14 mouse cellular contexts compared by ENCODE assay signal in genomic region chr19:41529169-41529568, GRCm38 (mm10). TPM values are rescaled to one million over a fixed set of nuclear protein-coding genes. Genes with fewer than 3 reads are reported as not detected.
DNase-seq lines count a peak whose midpoint lies in the region; ATAC-seq lines count a peak whose summit lies in the region.
"Had no signal": no experiment of that assay in that cellular context is flagged by ENCODE, and none has a peak within 500 bp of the region (broad histone marks: within the 10 kb centered on the region; RNA-seq: fewer than 3 reads in every experiment).

No protein-coding gene starts in this region.

- ATAC-seq in activated CD4-positive, CD25-positive, alpha-beta regulatory T cell, adult 4 months: peak; percentile 65
- 0 out of 2 replicates have a peak, but pooled peaks have one; percentile 18 for ATAC-seq in megakaryocyte, adult 5-6 weeks (ENCODE audit: poor library complexity, severe bottlenecking)
- ATAC-seq: forebrain, embryonic 16.5 days had no signal

- peak; percentile 21 for DNase-seq in CD4-positive, CD25-positive, alpha-beta regulatory T cell, adult 2 months (ENCODE audit: low read depth, low spot score)
- DNase-seq in cerebellum, adult 8-10 months: no peak
- no peak for DNase-seq in testis, postnatal 14 days (ENCODE audit: low spot score)
- no peak for DNase-seq in embryo, embryonic 10 days (ENCODE audit: low spot score)
- DNase-seq: adrenal gland, postnatal 14 days; cerebellum, adult 18-20 months; cerebellum, postnatal 10 days; gastrocnemius, postnatal 10 days; heart, adult 2 months; heart, postnatal 36 days; kidney, adult 11 months had no signal

RNA-seq across cellular contexts. Expression of gene Lcor, which starts 46.7 kb away (rescaled TPM):
- 10 to 100 TPM; 13.2 to 15.6 TPM for polyA plus RNA-seq in activated CD4-positive, CD25-positive, alpha-beta regulatory T cell, adult 4 months (2017; shearing (Covaris generic))
- total RNA-seq in megakaryocyte, adult 5-6 weeks (2015): 8.6 and 11.2 TPM in 2 replicates
- total RNA-seq in megakaryocyte, adult 5-6 weeks (2017): 13.3 and 19.6 TPM in 2 replicates

RNA-seq across cellular contexts. Expression of gene Gm340, which starts 53.0 kb away (rescaled TPM):
- 1 to 10 TPM; 2.4 to 5.6 TPM for polyA plus RNA-seq in activated CD4-positive, CD25-positive, alpha-beta regulatory T cell, adult 4 months (2017; shearing (Covaris generic))
- total RNA-seq in megakaryocyte, adult 5-6 weeks (2015): 9.5 and 11.2 TPM in 2 replicates
- 7.6 and 10.8 TPM in 2 replicates for total RNA-seq in megakaryocyte, adult 5-6 weeks (2017)
